Mouse (Mus musculus) cerebellum, adult 11 months (tissue): Measurements from ENCODE around the gene Tlcd2.

Experiments used
- DNase-seq: peaks from one replicate; pipeline ENCODE4 v3.0.0; 2022

The Tlcd2 gene

DNA sequence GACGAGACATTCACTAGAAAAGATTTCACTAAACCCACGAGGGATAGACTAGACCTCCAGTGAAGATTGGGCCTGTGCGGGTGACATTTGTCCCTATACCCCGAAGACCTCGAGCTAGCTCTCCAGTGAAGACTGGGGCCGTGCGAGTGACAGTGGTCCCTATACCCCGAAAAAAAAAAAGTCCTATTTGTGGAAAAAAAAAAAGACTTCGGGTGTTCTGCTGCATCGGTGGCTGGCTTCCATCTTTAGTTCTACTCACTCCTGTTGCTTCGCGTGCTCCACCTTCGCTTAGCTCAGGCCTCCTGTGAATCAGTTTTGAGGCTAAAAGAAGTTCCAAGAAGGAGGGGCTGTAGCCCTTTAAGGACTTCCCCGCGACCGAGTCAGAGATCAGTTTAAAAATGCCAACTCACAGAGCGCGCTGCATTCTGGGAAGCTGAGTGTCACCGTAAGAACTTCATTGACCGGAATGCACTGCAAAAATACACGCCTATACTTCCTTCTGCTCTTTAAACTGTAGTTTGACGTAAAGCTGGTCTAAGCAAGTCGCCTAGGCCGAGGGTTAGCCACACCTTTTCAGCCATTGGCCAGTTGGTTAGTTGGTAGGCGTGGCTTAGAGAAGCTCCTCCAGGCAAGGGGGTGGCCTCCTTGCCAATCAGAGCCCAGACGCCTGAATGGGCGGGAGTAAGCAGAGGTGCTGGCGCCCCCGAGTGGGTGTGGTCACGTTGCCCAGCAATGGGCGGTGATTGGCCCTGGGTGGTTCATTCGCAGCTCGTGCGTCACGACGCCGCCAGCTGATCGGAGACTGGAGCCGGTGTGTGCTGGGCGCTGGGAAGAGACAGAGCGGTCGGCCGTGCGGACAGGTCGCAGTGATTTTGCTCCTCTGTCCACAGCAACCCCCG is at the start of gene Tlcd2:
TSS of gene Tlcd2 (plus strand) at position 872 of the 899 bp plus-strand sequence.
- peak; percentile 100 for DNase-seq

DNA sequence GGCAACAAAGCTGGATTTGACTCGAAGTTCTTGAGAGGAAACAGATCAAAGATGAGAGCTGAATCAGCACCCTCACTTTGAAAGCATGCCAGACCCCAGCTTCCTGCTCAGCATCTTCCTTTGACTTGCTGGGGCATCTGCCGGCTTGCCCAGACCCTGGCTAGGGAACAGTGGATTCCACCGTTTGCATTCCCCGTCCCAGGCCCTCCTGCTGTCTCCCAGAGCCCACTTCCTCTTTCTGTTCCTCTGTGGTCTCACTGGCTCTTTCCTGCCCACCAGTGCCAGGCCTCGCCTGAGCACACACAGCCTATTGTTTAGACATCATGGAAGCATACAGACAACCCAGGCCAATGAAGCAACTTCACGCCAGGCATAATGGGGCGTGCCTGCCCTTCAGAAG is 46.4 kb upstream of the Tlcd2 start:
- no peak for DNase-seq

- no peak for DNase-seq
Measured at GRCm38 (mm10) chr11:75415994-75416393, 45.5 kb upstream of the Tlcd2 start.

DNA sequence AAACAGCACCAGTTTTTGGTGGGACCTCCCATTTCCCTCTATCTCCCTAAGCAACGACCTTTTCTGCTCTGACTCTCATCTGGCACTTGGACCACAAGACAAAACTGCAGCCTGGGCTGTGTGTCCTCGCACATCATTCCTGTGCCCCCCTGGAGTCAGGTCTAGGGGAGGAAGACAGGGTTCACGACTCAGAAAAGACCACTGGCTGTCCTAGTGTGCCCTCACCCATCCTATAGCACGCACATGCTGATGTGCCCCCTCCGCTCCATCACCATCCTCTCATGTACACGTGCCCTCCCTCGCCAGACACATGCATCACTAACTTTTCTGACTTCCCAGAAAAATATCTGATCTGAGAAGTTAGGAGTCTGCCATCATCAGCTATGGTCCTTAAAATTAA is 41.5 kb upstream of the Tlcd2 start:
- no peak for DNase-seq

- DNase-seq = no peak
Measured at GRCm38 (mm10) chr11:75420810-75421374, 40.6 kb upstream of the Tlcd2 start.

DNA sequence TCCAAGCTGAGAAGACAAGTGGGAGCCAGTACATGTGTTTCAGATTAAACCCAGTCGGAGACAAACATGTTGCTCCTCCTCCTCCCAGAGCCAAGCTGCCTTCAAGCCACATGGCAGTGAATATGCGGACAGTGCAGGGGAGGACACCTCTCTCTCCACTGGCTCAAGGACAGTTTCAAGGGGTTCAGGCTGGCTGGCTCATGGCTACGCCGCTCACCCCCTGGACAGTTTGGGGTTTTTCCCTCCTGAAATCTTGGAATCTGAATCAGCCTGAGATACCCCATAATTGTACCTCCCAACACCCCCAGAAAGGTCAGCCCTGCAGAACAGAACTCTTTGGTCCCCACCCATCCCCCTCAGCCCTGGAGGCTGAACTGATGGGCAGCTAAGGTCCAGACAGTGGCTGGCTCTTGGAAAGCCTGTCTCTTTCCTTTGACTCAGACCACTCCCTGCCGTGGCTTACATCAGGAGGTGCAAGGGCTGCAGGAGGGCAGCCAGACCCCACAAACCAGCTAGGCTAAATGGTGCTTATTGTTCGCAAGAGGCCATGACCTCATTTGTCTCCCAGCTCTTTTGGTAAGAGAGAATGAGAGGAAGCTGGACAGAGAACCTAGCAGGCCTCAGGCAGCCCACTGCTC is 40.0 kb upstream of the Tlcd2 start:
- no peak for DNase-seq

DNA sequence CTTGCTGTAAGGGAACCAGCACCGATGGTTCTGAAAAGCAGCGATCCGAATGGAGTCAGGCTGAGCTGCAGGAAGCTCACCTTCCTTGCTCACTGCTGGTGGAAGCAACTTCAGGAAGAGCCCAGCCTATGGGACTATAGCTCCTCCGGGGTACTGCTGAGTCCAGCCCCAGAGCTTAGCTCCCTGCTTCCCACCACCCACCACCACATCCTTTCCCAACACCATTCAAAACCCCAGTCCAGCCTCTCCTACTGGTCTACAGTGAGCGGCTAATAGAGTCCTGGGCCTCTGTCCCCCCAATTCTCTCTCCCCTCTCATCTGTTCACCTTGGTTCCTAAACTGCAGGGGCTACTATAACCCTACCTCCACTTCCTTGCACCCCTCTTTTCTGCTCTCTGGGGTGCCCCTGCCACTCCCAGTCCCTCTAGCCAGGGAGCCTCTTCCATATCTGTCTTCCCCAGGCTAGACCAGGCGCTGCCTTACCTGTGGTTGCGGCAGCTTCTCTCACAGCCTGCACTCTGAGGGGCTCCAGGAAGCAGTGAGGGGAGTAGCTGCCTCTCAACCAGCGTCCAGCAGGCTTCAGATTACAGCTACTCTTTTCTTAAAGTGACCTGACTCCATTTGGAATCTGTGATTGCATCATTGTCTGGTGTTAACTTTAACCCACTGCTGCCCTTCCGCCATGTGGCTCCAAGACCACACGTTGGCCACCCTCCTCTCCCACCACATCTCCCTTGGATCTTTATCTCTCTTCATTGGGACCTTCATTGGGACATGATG is 39.3 kb upstream of the Tlcd2 start, which contains the start of gene Serpinf1:
TSS of gene Serpinf1 (minus strand) at position 689 of the 780 bp plus-strand sequence.
- no peak for DNase-seq

DNA sequence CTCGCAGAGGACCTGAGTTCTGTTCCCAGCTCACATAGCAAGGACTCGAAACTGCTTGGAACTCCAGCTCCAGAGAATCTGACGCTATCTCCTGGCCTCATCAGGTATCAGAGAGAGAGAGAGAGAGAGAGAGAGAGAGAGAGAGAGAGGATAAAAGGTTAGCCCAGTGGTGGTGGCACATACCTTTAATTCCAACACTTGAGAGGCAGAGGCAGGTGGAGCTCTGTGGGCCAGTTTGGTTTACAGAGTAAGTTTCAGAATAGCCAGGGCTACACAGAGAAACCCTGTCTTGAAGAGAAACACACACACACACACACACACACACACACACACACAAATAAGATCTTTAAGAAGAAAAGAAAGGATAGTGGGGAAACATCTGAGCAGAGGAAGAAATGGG is 38.4 kb upstream of the Tlcd2 start:
- DNase-seq = no peak

DNA sequence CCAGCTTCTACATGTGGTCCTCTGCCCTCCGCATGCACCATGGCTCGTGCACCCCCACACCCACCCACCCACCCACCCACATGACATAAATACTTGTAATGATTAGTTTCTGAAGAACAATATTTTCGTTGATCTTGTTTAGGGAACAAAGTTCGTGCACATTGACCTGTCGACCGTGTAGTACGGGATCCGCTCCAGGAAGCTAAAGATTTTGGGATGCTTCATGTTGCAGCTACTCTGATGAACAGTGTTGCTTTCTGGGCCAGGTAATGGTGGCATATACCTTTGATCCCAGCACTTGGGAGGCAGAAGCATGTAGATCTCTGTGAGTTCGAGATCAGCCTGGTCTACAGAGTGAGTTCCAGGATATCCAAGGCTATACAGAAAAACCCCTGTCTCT is 37.5 kb upstream of the Tlcd2 start:
- DNase-seq = no peak

DNA sequence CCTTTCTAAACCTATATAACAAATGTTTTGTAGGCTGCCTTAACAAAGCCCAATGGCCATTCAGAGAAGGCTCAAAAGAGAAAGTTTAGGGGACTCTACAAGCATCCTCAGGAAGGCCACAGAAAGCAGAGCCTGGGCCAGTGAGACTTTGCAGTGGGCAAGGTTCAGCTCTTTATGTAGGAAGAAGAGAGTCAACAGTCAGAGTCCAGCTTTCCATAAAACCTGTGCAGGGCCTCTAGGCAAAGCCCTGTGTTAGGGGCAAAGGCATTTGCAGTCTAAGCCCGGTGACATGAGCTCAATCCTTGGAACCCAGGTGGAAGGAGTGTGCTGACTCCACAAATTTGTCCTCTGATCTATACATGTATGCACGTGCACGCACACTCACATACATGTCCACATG is 37.1 kb upstream of the Tlcd2 start:
- DNase-seq = no peak

DNA sequence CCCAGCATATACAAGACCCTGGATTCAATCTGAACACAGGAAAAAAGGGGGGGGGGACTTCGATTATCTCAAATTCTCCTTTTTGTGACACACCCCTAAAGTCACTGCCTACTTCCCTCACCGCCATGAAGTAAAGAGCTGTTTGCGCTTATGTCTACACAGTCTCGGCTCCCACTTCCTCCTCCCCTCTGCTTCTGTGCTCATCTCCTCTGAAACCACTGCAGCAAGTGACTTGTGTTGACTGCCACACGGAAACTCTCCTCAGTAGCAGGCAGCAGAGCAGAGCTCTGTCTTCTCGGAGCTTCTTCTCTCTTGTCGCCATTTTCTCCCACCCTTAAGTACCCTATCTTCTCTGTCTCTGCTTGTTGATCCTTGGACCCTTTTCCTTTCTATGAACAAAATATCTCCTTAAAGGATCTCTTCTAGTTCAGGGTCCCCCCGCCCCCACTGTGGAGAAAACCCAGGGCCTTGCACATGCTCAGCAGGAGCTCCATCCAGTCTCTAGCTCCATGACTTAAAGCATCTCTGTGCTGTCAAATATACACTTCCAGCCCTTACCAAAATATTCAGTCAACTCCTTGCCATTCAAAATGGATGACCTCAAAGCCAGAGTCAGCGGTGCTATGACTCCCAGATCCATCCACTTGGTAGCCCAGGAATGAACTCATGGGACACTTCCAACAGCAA is 32.4 kb upstream of the Tlcd2 start:
- no peak for DNase-seq

DNA sequence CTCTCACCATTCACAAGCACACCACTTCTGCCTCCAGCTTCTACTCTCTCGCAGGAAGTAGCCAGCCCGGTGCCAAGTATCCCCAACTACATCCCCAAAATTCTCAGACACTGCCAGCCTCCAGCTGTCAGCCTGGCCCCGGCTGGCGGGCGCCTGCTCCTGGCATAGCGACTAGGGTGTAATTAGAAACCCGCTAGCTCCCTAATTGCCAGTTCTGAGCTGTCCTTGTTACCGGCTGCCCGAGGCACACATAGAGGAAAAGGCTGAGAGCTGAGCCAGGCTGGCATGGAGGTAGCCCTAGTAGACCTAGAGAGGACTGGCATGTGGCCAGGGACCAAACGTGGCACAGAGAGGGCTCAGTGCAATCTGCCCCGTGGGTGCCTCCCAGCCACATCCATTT is 30.2 kb upstream of the Tlcd2 start:
- DNase-seq = peak; percentile 64

- no peak for DNase-seq
Measured at GRCm38 (mm10) chr11:75434138-75434537, 27.4 kb upstream of the Tlcd2 start.

DNA sequence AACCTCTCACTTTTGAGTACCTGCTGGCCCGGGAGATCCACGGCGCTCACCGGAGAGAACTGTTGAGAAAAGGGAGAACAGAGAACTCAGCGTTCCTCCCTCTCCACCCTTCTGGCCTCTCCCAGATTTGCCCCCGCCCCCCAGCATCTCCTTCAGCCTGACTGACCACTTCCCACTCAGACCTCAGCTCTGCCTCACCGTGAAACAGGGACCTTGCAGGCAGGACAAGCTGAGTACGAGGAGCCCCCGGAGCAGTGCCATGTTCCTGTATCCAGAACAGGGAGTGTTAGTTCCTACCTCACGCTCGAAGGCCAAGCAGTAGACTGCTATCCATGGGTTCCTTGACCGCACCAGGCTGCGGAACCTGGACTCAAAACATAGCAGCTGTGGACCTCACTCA is 23.3 kb upstream of the Tlcd2 start:
- no peak for DNase-seq

DNA sequence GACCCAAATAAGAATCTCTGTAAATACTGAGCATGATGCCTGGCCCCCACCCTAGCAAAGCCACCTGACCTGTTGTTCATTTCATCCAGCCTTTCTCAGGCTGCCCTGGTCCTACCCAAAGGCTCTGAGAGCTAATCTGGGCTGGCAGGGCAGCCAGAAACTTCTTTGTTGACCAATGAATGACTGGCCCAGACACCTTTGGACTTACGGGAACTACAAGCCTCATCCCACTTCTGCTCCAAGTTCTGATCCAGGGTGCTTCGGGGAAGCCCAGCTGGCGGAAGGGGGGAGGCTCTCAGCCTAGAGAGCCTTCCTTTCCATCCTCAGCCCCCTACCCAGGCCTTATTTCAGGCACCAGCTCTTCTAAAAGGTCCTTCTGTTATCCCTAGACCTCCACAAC is 22.7 kb upstream of the Tlcd2 start:
- no peak for DNase-seq

GRCm38 (mm10) chr11:75439363-75439762 is 22.2 kb upstream of the Tlcd2 start, which contains the start of gene Serpinf2:
TSS of gene Serpinf2 (minus strand) at chr11:75439591.
- DNase-seq = no peak

- no peak for DNase-seq
Measured at GRCm38 (mm10) chr11:75439951-75440350, 21.6 kb upstream of the Tlcd2 start.

DNA sequence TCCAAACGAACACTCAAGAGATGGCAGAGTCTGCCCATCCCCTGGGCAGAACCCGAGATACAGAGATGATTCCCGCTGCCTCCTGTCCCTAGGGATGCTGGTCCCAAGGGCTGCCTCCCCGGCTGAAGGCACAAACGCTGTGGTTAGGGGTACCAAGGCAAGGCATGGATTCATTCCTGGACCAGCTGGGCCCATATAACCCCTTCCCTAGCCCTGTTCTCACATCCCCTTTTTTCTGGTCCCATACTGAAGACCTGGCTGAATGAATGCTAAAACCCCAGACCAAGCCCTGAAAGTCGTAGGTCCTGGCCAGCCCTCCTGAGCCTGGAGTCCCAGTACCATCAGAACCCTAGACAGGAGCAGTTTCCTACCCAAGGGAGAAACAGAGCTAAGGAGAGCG is 20.5 kb upstream of the Tlcd2 start:
- no peak for DNase-seq

- DNase-seq = peak; percentile 35
Measured at GRCm38 (mm10) chr11:75441601-75442000, 19.9 kb upstream of the Tlcd2 start.

DNA sequence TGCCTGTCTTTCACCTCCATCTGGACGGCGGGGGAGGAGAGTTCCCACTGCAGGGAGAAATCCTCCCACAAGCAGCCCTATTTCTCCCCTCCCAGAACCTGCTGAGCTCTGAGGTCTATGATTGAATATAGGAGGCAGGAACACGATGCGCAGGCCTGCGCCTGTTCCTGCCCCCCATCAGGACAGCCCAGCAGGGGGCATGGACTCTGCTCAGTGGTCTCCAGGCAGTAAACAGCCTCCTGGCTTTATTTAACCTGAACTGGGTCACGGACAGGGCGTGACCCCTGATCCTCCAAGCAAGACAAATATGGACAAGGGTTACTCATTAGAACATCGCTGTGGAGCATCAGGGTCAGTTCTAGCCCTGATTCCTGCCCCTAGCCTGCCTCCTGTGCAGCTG is 17.8 kb upstream of the Tlcd2 start:
- no peak for DNase-seq

DNA sequence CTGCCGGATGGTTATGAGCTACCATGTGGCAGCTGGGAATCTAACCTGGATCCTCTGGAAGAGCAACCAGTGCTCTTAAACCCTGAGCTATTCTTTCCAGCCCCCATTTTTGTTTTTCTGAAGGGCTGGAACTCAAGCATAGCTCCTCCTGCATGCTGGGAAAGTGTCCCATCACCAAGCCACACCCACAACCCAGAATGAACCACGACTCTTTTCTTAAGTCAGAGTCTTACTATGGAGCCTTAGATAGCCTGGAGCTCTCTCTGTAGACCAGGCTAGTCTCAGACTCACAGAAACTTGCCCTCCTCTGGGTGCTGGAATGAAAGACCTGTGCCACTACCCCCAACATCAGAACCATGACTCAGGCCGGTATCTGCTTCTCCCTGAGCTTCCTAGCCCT is 12.9 kb upstream of the Tlcd2 start:
- DNase-seq = no peak

GRCm38 (mm10) chr11:75449695-75450094 is 11.8 kb upstream of the Tlcd2 start:
- DNase-seq = peak; percentile 52
